Mouse (Mus musculus) sigmoid colon, adult 10 weeks (tissue): ENCODE data around the gene Cntn1. TPM values are rescaled to one million over a fixed set of nuclear protein-coding genes. Genes with fewer than 3 reads are reported as not detected.

Experiments
- polyA plus RNA-seq: library from polyadenylated mRNA; stranded (reverse); fragments of 350-450 nt; fragmentation: Illumina TruSeq; extraction: RNeasy Lipid Tissue Mini Kit (QIAGEN cat#74804); gene quantifications from one replicate; pipeline ENCODE4 v1.2.3, GENCODE M21; 2014; ENCODE audit warnings: low read depth, low replicate concordance

The Cntn1 gene
- polyA plus RNA-seq, result 7.4 TPM

DNA sequence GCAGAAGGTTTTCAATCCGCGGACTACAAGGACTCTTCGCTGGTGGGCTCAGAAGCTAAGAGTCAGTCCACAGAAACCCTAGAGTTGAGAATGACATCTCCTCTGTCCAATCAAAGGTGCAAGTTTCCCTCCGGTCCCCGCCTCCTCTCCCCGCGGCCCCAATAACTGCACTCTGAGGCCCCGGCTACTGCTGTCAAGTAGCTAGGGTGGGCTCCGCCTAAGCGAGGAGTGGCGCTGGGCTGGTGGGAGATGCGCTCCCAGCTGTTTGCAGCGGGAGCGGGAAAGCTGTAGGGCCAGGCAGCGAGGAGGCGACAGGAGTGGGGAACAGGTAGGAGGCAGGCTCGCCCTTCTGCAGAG, at the start of gene Cntn1:
TSS of gene Cntn1 (plus strand) at position 170 of the 357 bp plus-strand sequence.

Other genes with a start within 250 kb of the Cntn1 start
- gene Smgc, start 212.9 kb upstream of the Cntn1 start, polyA plus RNA-seq, result not detected